Mouse (Mus musculus) cerebral cortex, adult 2 months (tissue): Measurements from ENCODE around the gene Ssr2.

Experiments used
- WGBS: fragments of 180-500 bp; shearing (Covaris S2); methylation state at CpG from one replicate; pipeline ENCODE4 v1.1.7; 2018; 5-methylcytosine and 5-hydroxymethylcytosine counted together

The Ssr2 gene

DNA sequence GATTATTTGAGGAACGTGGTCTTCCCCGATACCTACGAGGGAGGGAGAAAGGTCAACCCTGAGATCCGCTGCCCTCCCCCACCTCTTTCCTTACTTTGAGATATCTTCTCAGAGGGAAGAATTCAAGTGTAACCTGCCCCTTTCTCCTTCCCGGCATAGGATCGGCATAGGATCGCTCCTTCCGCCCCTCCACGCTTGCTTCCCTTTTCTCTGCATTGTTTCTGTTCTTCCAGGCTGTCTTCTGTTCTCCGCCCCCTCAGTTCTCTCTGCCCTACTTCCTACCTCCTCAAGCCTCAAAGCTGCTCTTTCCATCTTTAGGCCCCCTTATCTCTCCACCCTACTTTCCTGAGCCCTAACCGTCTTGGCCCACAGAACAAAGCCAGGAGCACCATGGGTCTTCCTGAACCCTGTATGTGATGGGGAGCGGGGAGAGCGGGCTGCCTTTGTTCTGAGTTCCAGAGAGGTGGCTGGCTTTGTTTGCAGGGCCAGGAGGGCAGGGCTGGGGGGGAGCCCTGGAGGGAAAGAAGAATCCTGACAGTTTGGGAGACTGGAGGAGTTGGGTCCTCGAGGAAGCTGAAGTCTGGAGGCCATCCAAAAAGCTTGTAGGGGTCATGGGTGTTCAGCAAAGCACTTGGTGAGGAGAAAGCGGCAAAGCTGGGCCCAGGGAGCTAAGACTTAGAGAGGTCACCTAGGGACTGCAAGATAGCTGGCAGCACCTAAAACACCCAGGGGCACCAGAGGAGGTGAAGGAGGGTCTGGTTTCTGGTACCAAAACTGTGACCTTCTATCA, 47.9 kb downstream of the Ssr2 start:
- 8% methylated on average over 15 of the region's 15 CpGs for WGBS

DNA sequence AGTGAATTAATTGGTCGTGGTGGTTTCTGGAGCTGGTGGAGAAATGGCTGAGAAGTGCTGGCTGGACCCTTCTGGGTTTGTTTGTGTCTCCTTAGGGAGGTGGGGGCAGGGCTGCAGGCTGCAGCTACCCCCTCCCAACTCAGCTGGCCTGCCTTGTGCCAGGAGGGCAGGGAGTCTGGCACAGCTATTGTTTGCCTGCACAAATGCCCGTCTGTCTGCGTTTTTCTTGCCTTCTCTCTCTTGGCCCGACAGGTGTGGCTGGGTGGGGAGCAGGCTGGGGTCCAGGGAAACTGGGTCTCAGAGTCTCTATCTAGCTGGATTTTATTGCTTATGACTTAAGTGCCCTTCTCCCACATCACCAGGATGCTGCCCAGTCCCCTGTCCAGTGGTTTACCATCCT, 48.6 kb downstream of the Ssr2 start:
- 20% methylated on average over 4 of the region's 4 CpGs for WGBS

DNA sequence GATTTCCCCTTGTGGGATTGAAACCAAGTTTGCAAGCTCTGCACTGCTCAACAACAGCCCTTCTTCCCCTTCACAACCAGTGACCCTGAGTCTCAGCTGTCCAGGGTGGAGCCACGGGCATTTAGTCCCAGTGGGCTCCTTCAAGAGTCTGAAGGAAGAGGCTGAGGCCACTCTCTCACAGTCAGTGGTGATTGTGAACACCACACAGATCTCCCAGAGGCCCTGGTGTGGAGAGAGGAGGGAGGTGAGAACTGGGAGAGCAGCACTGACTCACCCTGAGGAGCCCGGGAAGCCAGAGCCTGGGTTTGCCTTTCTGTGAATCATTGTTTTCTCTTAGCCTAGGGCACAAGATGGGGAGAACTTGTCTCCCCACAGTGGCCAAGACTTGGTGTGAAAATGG, 49.3 kb downstream of the Ssr2 start:
- 31% methylated on average over 2 of the region's 2 CpGs for WGBS

DNA sequence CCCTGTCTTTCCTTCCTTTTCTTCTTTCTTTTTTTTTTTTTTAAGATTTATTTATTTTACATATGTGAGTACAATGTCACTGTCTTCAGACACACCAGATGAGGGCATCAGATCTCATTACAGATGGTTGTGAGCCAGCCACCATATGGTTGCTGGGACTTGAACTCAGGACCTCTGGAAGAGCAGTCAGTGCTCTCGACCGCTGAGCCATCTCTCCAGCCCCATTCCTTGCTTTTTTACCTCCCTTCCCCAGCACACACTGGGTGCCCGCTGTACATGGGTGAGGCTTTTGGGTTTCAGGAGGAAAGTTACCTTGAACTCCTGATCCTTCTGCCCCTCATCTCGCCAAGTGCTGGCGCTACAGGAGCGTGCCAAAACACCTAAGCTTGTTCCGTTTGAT, 49.9 kb downstream of the Ssr2 start:
- WGBS: 73% methylated on average over 7 of the region's 7 CpGs

DNA sequence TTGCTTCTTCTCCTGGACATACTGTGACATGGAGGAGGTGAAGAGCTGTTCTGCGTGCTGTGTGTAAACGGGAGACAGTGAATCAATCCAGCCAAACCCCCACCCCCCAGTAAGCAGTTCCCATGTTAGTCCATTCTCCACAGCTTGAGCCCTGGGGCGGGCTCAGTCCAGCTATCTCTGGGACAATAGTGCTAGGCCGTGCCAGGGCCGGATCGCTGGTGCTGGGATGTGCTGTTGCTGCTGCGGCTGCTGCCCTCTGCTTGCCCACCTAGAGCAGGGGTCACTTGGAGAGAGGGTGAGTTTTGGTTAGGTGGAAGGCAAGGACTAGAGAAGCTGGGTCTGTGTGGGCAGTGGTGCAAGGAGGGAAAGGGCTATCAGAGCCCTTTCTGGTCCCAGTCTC, 50.6 kb downstream of the Ssr2 start:
- WGBS: 40% methylated on average over 7 of the region's 7 CpGs

DNA sequence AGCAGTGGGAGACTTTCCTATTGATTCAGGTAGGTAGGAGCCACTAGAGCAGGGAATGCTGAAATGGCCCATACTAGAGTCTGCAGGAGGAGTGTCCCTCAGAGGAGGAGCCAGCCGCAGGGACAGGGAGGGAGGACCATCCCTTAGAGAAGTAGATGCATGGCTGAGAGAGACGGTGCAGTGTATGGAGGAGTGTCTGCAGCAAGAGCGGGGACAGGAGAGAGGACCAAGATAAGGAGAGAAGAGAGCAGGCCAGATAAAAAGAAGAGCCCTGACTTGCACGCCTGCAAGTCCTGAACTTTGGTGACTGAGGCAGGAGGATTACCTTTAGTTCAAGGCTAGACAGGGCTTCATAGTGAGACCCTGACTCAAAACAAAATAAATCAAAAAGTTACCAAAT, 51.4 kb downstream of the Ssr2 start:
- 42% methylated on average over 4 of the region's 4 CpGs for WGBS

DNA sequence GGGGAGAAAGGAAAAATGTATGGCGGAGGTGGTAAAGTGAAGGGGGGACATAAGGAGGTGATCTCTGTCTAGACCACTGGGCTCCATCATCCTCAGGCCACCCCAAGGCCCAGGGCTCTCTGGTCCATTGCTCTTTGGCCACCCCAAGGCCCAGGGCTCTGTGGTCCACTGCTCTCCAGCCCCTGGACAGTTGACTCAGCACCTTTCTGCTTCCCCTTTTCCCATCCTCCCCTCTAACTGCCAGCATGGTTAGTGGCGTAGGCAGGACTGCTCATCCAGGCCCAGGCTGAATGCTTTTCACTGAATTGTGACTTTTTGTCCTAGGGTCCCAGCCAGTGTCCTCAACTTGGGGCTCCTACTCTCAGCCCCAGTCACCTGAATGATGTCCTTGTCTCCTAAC, 51.9 kb downstream of the Ssr2 start:
- WGBS: 74% methylated on average over 2 of the region's 2 CpGs

DNA sequence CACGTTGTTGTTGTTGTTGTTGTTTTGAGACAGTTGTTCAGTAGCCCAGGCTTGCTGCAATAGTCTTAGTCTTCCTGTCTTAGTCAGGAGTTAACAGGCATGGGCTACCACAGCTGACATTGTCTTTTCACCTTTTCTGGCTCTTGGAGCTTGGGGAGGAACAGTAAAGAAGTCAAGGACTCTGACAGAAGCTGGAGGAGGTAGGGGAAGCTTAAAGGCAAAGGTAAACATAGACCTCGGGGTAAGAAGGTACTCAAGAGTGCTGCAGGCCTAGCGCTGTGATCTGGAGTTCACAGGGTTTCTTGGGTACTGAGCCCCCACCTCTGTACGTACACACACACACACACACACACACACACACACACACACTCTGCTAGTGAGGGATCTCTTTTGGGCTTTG, 53.1 kb downstream of the Ssr2 start:
- 32% methylated on average over 4 of the region's 4 CpGs for WGBS

DNA sequence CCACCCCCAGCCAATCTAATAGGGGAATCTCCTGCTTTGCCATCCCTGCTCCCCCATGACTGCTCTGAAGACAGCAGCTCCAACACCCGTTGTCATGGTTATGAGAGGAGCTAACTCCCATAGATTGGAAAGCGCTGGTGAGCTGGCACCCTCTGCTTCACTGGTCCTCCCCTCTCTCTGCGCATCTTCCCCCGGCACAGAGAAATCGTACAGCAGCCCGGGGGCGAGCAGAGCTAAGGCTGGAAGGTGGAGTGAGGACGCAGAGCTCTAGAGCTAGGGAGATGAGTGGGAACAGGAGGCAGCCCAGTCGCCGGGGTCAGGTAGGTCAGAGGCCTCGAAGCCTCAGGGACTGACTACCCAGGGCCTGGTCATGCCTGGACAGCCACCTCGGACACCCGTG, 53.6 kb downstream of the Ssr2 start:
- 19% methylated on average over 13 of the region's 13 CpGs for WGBS

DNA sequence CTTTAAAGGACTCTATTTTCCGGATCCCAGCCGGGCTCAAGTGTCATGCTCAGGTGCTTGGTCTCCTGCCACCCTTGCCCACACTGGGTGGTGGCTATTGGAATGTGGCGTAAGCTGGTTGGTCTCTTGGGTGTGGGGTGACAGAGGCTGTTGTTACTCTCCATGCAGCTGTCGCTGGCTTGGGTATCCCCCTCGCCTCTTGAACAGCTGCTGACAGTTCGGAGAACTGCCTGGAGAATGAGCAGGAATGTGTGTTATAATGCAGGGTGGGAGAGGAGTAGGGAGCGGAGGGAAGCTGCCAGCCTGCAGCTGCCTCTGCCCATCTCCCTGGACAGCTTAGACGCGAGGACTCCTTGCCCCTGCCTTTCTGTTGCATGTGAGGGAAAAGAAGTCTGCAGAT, 54.3 kb downstream of the Ssr2 start:
- WGBS: 25% methylated on average over 9 of the region's 9 CpGs

DNA sequence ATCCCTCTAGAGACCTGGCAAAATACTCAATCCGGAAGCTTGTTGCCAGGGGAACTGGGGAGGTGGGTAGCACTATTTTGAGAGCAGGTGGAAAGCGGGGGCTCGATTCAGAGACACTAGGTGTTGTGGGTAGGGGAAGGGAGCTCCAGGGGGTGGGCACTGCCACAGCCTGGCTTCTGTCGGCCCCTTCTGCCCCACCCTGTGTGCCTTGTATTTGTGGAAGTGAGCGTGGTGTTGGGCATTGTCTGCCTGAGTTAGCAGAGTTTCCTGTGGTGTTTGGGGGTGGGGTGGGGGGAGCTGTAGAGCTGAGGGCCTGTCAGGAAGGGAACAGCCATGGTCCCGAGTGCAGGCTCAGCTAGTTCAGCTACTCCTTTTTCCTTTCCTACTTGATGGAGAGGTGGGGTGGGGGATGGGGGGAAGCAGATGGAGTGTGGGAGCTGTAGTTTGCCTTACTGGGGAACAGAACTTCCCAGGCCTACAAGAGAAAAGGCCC, 55.2 kb downstream of the Ssr2 start:
- WGBS: 16% methylated on average over 6 of the region's 6 CpGs

DNA sequence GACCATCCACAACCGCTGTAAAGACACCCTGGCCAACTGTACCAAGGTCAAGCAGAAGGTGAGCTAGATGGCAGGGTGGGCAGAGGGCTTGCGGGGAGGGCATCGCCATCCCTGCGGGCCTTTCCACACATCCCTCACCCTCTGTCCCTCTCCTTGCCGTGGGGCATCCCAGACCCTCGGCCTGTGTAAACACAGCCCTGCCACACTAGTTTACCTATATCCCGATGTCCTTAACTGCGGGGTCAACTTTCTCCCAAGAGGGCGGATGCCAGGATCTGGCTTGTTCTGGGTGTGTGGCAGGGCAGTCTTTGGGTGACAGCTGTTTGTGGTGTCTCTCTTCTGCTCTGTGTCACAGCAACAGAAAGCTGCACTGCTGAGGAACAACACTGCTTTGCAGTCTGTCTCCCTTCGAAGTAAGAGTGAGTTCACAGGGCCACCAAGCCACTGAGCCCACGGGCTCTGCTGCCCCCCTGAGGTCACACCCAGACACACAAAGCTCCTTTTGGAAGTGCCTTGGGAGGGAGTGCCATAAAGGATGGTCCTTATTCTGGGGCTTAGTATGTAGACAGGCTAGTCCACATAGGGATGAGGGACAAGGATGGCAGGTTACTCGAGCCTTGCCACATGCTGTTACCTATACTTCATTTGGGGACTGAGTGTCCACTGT, 56.4 kb downstream of the Ssr2 start:
- WGBS: 50% methylated on average over 12 of the region's 12 CpGs

DNA sequence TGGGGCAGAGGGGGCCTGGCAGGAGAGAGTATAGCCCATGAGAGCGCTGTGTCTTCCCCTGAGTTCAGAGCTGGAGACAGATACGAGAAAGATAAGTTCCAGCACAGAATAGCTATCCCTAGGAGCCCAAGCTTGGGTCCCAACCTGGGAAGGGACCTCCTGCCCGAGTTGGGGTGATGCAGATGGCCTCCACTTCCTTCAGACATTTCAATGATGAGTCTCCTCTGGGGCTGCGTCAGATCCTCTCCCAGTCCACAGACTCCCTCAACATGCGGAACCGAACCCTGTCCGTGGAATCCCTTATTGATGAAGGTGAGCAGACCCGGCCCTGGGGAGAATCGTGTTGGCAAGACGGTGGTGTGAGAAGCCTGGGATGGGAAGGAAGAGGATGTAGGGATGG, 57.4 kb downstream of the Ssr2 start:
- 77% methylated on average over 10 of the region's 10 CpGs for WGBS

DNA sequence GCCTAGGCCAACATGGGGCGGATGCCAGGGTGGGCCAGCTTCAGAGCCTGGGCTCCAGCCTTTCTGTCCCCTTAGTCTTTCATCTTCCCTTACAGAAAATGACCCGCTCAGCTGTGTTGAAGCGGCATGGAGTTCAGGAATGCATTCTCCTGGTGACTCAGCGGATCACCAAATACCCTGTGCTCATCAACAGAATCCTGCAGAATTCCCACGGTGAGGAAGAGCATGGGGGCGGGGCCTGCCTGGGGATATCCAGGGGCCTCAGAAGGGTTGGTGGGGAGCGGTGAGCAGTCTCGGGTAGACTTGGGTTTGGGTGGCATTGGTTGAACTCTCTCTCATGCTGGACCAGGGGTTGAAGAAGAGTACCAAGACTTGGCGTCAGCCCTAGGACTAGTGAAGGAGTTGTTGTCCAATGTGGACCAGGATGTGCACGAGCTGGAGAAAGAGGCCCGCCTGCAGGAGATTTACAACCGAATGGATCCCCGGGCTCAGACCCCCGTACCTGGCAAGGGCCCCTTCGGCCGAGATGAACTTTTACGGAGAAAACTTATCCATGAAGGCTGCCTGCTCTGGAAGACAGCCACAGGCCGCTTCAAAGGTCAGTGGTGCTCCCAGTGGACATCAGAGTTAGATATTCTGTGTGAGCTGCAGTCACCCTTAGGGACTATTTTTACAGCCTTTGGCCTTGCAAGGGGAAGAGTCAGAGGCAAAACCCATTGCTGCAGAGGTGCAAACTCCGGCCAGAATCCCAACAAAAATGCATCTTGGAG, 60.0 kb downstream of the Ssr2 start:
- 69% methylated on average over 19 of the region's 19 CpGs for WGBS

DNA sequence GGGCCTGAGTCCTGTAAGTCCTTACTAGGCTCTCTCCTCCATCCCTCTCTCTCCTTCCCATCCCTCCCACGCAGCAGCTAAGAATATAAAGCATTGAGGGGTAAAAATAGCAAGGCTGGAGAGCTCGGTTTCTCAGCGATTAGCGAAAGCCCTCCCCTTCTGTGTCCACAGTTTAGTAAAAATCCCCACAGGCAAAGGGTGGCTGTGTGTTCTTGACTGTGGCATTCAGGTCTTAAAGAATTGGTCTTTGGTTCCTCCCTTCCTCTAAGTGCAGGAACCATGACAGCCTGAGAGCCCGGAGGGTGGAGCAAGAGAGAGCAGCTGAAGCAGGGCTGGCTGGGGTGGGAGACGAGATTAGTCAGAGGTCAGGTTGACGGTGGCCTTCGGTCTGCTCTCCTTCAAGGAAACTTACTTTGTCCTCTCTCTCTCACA, 60.9 kb downstream of the Ssr2 start:
- 34% methylated on average over 8 of the region's 8 CpGs for WGBS

DNA sequence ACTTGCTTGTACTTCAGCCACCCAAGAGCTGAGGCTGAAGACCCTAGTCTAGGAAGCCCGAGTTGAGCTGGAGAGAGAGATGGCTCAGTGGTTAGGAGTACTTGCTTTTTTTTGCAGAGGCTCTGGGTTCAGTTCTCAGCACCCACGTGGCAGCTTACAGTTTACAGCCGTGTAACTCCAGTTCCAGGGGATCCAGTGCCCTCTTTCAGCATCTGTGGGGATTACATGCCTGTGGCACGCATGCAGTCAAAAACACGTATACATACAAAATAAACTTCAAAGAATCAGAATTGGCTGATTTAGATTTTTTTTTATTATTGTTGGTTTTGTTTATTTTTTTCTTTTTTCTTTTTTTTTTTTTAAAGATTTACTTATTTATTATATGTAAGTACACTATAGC, 61.5 kb downstream of the Ssr2 start:
- 87% methylated on average over 5 of the region's 5 CpGs for WGBS
